Mouse (Mus musculus) layer of hippocampus, postnatal 25 days (tissue): ENCODE measurements around the gene Mboat1. TPM values are rescaled to one million over a fixed set of nuclear protein-coding genes. Genes with fewer than 3 reads are reported as not detected.

Experiments
- DNase-seq, 2 experiments: peaks; one replicate each; pipeline ENCODE4 v3.0.0; 2022; ENCODE audit warnings: mixed read lengths in 2 of 2, low spot score in 1 of 2; ENCODE audit errors: extremely low spot score in 1 of 2
- total RNA-seq, 2 experiments: library from RNA; stranded (reverse); gene quantifications; 2 replicates each; pipeline ENCODE4 v1.2.3; 2021

Gene Mboat1
- 1 to 10 TPM in 1 of 2 experiments, under 1 TPM in 1; 0.94 to 1.7 TPM for total RNA-seq

GRCm38 (mm10) chr13:30136243-30136922 is at the start of gene Mboat1:
Mboat1 (plus strand) TSS chr13:30136489.
- DNase-seq, result peak; percentile 42 to 46

- DNase-seq, result peak in 1 of 2 experiments; percentile 7
Observed at GRCm38 (mm10) chr13:30093086-30093485, 43.2 kb upstream of the Mboat1 start.

DNA sequence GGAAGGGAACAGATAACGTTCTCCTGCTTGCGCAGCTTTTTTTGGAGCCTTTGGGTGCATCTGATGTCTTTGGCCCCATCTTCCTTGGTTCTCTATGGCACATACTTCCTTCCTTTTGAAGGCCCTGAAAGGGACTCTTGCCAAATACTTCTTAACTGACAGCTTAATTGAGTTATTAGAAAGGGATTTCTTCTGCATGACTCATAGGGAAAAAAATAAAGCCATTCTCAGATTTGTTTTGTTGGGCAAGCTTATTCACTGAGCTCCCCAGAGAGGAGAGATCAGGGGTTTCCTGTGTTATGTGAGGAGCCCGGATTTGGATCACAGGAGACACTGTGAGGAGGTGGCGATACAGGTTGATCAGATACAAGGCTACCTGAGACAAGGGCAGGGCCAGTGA is 40.4 kb upstream of the Mboat1 start:
- no peak for DNase-seq

GRCm38 (mm10) chr13:30096536-30096935 is 39.8 kb upstream of the Mboat1 start:
- DNase-seq, result no peak

DNA sequence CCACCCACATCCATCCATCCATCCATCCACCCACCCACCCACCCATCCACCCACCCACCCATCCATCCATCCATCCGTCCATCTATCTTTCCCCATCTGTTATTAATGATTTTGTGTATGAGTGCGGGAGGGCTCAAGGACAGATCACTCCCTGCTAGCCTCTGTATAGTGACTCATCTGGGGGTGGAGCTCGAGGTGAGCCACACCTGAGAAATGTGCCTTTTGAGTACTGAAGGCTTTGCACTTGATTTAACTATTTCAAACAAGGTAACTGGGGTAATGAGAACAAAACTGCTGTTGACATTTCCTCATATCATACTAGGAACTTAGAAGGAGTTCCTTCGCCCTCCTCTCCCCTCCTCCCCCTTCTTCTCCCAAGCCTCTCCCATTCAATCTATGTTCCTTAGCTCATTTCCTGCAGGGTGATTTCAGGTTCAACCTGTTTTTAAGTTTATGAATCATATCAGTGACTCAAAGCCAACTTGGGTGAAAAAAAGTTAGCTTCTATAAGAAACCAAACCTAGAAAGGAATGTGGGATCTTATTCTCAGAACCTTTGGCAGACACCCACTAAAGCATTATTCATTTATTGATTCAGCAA is 27.2 kb upstream of the Mboat1 start:
- no peak for DNase-seq

GRCm38 (mm10) chr13:30115792-30116191 is 20.5 kb upstream of the Mboat1 start:
- DNase-seq, result no peak

GRCm38 (mm10) chr13:30136923-30137629 is 787 bp downstream of the Mboat1 start:
- no peak for DNase-seq

GRCm38 (mm10) chr13:30137951-30138350 is 1.7 kb downstream of the Mboat1 start:
- DNase-seq, result no peak

DNA sequence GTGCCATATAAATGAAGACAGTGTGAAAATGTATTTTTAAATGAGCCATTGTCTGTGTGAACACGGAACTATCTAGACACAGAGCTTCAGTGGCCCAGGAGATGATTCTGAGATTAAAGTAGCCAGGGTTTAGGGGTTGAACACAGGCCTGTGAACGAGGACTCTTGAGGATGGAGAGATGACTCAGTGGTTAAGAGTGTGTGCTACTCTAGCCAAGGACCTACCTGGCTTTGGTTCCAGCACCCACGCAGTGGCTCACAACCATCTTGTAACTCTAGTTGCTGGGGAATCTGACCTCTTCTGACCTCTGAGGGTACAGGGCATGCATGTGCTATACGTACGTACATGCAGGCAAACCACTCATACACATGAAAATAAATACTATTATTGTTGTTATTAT is 3.9 kb downstream of the Mboat1 start:
- no peak for DNase-seq

GRCm38 (mm10) chr13:30140646-30141045 is 4.4 kb downstream of the Mboat1 start:
- no peak for DNase-seq

DNA sequence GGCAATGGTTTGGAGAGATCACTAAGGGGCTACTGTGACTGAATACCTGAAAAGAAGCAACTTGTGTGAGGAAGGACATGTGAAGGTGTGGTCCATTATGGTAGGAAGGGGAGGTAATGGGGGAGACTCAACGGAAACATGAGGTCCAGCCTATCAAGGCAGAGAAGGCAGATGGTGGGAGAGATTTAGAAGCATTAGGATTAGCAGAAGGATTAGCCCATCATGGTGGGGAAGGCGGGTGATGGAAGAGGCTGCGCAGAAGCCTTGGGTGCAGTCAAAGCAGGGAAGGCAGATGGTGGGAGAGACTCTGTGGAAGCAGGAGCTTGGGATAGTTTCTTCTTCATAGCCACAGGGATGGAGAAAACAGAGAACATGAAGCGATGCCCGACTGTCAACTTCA is 5.7 kb downstream of the Mboat1 start:
- DNase-seq, result no peak

DNA sequence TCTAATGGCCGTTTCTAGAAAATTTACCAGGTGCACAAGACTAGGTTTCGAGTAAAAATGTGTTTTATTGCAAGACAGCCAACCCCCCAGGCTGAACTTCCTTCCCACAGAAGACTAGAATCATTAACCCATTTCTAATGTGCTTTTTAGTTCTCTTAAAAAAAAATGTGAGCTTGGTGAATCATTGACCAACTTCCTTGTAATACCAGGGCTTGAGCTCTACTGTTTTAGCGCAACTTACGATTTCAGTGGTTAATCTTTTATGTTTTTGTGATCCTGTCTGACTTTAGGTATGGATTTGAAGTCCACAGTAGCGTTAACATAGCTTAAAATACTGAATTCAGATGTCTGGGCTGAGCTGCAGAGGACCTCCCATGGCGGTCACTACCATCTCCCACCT is 10.2 kb downstream of the Mboat1 start:
- no peak for DNase-seq

- no peak for DNase-seq
Observed at GRCm38 (mm10) chr13:30154264-30154663, 18.0 kb downstream of the Mboat1 start.

- DNase-seq, result no peak
Observed at GRCm38 (mm10) chr13:30159626-30160025, 23.3 kb downstream of the Mboat1 start.

DNA sequence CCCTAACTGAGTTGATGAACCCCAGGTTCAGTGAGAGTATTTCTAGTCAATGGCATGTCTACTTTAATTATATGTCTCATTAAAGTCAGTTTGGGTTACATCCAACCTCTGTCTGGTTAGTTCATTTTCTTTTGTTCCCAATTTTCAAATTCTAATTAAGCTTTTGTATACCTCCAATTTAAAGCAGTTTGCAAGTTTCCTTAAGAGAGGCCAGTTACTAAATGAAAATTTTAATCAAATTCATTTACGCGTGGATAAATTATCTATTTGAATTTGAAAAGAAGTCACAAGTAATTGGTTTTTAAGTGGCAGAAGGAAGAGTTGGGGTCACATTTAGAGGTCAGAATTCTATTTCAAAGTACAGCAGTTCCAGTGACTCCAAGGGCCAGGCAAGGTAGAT is 27.2 kb downstream of the Mboat1 start:
- DNase-seq, result no peak

DNA sequence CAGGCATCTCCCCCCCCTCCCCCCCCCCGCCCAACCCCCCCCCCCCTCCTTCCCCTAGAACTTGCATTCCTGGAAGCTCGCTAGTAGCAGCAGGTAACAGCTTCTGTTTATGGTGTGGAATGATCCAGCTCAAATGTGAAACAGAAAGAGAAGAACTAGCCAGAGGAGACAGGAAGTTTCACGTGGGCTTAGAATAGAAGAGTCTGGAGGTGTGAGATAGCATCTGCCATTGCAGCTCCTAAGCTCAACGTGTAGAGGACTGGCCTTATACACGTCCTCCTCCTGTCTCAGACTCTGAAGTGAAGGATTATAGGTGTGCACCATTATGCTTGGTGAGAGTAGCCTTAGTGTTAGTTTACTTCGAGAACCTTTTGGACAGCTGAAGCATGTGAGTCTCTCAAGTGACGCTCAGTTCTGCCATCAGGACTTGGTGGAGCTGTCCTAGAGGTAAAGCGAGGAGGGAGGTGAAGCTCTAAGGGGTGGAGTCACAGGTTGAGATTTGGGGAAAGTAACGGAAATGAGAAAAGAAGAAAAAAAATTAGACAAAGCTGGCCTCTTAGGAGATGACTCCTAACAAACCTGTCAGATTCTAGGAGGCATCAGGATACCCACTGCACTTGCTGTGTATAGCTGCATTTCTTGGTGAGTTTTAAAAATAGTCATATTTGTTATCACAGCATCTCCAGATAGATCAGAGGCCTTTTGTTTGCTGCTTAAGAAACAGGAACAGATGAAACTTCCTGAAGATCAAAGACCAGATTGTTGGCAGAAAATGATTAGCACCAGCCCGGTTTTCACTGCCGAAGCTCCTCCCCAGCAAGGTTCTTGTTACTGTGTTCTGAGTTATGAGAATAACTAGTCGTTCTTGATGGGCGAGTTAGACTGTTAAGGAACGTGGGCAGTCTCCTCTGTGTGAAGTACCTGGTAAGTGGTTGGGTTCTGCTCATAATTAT is 30.1 kb downstream of the Mboat1 start:
- no peak for DNase-seq

DNA sequence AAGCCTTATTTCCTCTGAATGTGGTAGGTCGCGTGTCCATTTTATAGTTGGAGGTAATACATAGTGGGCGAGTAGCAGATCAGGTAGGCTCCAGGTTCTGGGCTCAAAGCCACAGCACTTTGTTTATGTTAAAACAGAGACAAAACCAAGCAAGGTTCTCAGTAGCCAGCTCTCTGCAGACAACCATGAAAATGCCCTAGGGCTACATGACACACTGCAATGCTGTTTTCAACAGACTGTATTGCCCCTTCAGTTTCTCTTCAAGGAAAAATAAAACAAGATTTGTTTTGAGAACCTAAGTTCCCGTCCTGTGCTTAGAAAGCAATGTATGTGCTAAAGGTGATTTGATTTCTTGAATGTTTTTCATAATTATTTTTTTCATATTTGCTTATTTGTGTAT is 31.2 kb downstream of the Mboat1 start:
- no peak for DNase-seq

- no peak for DNase-seq
Observed at GRCm38 (mm10) chr13:30168803-30169202, 32.5 kb downstream of the Mboat1 start.

DNA sequence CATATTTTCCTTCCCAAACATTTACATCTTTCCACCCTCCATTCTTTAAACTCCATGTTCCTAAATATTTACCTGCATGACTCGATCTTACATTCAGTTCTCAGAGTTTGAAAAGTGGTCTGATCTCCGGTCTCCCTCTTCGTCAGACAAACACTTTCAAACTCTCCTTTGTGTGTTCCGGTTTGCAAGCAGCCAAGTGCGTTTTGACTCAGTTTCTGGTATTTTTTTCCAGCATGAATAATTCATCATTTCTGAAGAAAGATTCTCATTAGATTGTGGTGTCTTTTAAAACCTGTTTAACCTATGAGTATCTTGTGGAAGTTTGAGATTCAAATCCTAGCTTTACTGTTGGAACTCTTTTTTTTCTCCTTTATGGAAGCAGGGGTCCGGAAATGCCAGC is 33.8 kb downstream of the Mboat1 start:
- DNase-seq, result no peak

- DNase-seq, result no peak
Observed at GRCm38 (mm10) chr13:30174586-30174985, 38.3 kb downstream of the Mboat1 start.

DNA sequence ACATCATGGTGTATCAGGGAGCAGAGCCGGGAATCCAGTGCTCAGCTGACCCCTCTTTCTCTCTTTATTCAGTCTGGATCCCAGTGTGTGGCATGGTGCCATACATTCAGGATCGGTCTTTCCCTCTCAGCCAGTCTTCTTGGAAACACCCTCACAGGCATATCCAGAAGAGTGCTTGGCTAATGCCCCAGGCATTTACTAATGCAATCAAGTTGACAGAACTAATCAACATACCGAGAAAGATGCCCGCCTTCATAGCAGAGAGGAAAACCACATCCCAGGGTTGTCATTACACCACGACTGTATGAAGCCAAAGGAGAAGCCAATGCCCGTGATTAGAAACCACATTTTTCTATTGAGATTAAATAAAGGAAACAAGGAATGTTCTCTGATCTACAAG is 41.1 kb downstream of the Mboat1 start:
- DNase-seq, result no peak
